Mouse (Mus musculus): ENCODE results near the gene Olfr656. TPM values are rescaled to one million over a fixed set of nuclear protein-coding genes. Genes with fewer than 3 reads are reported as not detected.

Gene Olfr656
- not detected in 2 replicates for polyA plus RNA-seq (2012; rRNA removed)

GRCm38 (mm10) chr7:104613655-104614054 lies at the start of gene Olfr656:
Gene Olfr656 (plus strand): TSS chr7:104613955.
- WGBS, result 78% methylated on average over 4 of the region's 4 CpGs
- Histone ChIP-seq H3K36me3 (ENCODE audit: control insufficient read depth, insufficient read depth, low read length) (no peaks in the 10 kb centered on the region), H3K4me1 (ENCODE audit: control insufficient read depth, insufficient read depth, low read length) (no peaks in the 10 kb centered on the region), H3K27ac (ENCODE audit: insufficient read depth, low read depth, low read length) (no peak within 1 kb of the TSS), H3K4me3 (ENCODE audit: insufficient read depth, low read depth, low read length) (no peak within 1 kb of the TSS), H3K27me3 (replicated peaks; ENCODE audit: control insufficient read depth, insufficient read depth, low read length) (no peaks in the 10 kb centered on the region)
- DNase-seq, result no peak
- no peak for TF ChIP-seq CTCF (conservative IDR thresholded peaks at IDR 0.05; ENCODE audit: insufficient read depth, insufficient read length, low read depth, low read length)
- no peak for TF ChIP-seq POLR2A (IDR thresholded peaks at IDR 0.05; ENCODE audit: low read depth, low read length)

GRCm38 (mm10) chr7:104577014-104577413 lies 36.7 kb upstream of the Olfr656 start, which contains the start of gene Olfr653:
Gene Olfr653 (plus strand): TSS chr7:104577314.
- Histone ChIP-seq H3K27ac (ENCODE audit: insufficient read depth, low read depth, low read length) (no peak within 1 kb of the TSS), H3K36me3 (ENCODE audit: control insufficient read depth, insufficient read depth, low read length) (no peaks in the 10 kb centered on the region), H3K4me3 (ENCODE audit: insufficient read depth, low read depth, low read length) (no peak within 1 kb of the TSS), H3K27me3 (replicated peaks; ENCODE audit: control insufficient read depth, insufficient read depth, low read length) (no peaks in the 10 kb centered on the region; the same call in 1 of the 2 replicates), H3K4me1 (ENCODE audit: control insufficient read depth, insufficient read depth, low read length) (no peaks in the 10 kb centered on the region)
- 58% methylated on average over 2 of the region's 2 CpGs for WGBS
- DNase-seq, result no peak
- TF ChIP-seq POLR2A (IDR thresholded peaks at IDR 0.05; ENCODE audit: low read depth, low read length), result no peak
- no peak for TF ChIP-seq CTCF (conservative IDR thresholded peaks at IDR 0.05; ENCODE audit: insufficient read depth, insufficient read length, low read depth, low read length)

- Histone ChIP-seq H3K36me3 (ENCODE audit: control insufficient read depth, insufficient read depth, low read length) (no peaks in the 10 kb centered on the region), H3K4me1 (ENCODE audit: control insufficient read depth, insufficient read depth, low read length) (no peaks in the 10 kb centered on the region), H3K4me3 (ENCODE audit: insufficient read depth, low read depth, low read length) (no peak overlapping the region), H3K27ac (ENCODE audit: insufficient read depth, low read depth, low read length) (no peak overlapping the region), H3K27me3 (replicated peaks; ENCODE audit: control insufficient read depth, insufficient read depth, low read length) (no peaks in the 10 kb centered on the region)
- DNase-seq, result no peak
- WGBS, result 89% methylated on average over 4 of the region's 4 CpGs
- TF ChIP-seq CTCF (conservative IDR thresholded peaks at IDR 0.05; ENCODE audit: insufficient read depth, insufficient read length, low read depth, low read length), result no peak
- no peak for TF ChIP-seq POLR2A (IDR thresholded peaks at IDR 0.05; ENCODE audit: low read depth, low read length)
Observed at GRCm38 (mm10) chr7:104580846-104581245, 32.9 kb upstream of the Olfr656 start.

GRCm38 (mm10) chr7:104581429-104581828 lies 32.3 kb upstream of the Olfr656 start:
- Histone ChIP-seq H3K27ac (ENCODE audit: insufficient read depth, low read depth, low read length) (no peak overlapping the region), H3K4me1 (ENCODE audit: control insufficient read depth, insufficient read depth, low read length) (no peaks in the 10 kb centered on the region), H3K27me3 (replicated peaks; ENCODE audit: control insufficient read depth, insufficient read depth, low read length) (no peaks in the 10 kb centered on the region), H3K36me3 (ENCODE audit: control insufficient read depth, insufficient read depth, low read length) (no peaks in the 10 kb centered on the region), H3K4me3 (ENCODE audit: insufficient read depth, low read depth, low read length) (no peak overlapping the region)
- no peak for DNase-seq
- TF ChIP-seq POLR2A (IDR thresholded peaks at IDR 0.05; ENCODE audit: low read depth, low read length) (no peak), CTCF (conservative IDR thresholded peaks at IDR 0.05; ENCODE audit: insufficient read depth, insufficient read length, low read depth, low read length) (no peak)
- WGBS, result 79% methylated on average over 4 of the region's 4 CpGs

GRCm38 (mm10) chr7:104586725-104587124 lies 27.0 kb upstream of the Olfr656 start, which contains the start of gene Olfr654:
Gene Olfr654 (plus strand): TSS chr7:104587025.
- no peak within 1 kb of the TSS for H3K4me3 ChIP-seq (ENCODE audit: insufficient read depth, low read depth, low read length)
- no peak within 1 kb of the TSS for H3K27ac ChIP-seq (ENCODE audit: insufficient read depth, low read depth, low read length)
- no peak for DNase-seq
- H3K36me3 ChIP-seq (ENCODE audit: control insufficient read depth, insufficient read depth, low read length), result no peaks in the 10 kb centered on the region
- 86% methylated on average over 4 of the region's 4 CpGs for WGBS
- no peaks in the 10 kb centered on the region for H3K4me1 ChIP-seq (ENCODE audit: control insufficient read depth, insufficient read depth, low read length)
- H3K27me3 ChIP-seq (replicated peaks; ENCODE audit: control insufficient read depth, insufficient read depth, low read length), result no peaks in the 10 kb centered on the region
- no peak for TF ChIP-seq POLR2A (IDR thresholded peaks at IDR 0.05; ENCODE audit: low read depth, low read length)
- TF ChIP-seq CTCF (conservative IDR thresholded peaks at IDR 0.05; ENCODE audit: insufficient read depth, insufficient read length, low read depth, low read length), result no peak

GRCm38 (mm10) chr7:104588274-104588673 lies 25.5 kb upstream of the Olfr656 start:
- Histone ChIP-seq H3K27ac (ENCODE audit: insufficient read depth, low read depth, low read length) (no peak overlapping the region), H3K4me3 (ENCODE audit: insufficient read depth, low read depth, low read length) (no peak overlapping the region), H3K36me3 (ENCODE audit: control insufficient read depth, insufficient read depth, low read length) (no peaks in the 10 kb centered on the region), H3K27me3 (replicated peaks; ENCODE audit: control insufficient read depth, insufficient read depth, low read length) (no peaks in the 10 kb centered on the region), H3K4me1 (ENCODE audit: control insufficient read depth, insufficient read depth, low read length) (no peaks in the 10 kb centered on the region)
- WGBS, result 82% methylated on average over 5 of the region's 5 CpGs
- no peak for DNase-seq
- TF ChIP-seq CTCF (conservative IDR thresholded peaks at IDR 0.05; ENCODE audit: insufficient read depth, insufficient read length, low read depth, low read length) (no peak), POLR2A (IDR thresholded peaks at IDR 0.05; ENCODE audit: low read depth, low read length) (no peak)

- WGBS, result 84% methylated on average over 2 of the region's 2 CpGs
- no peaks in the 10 kb centered on the region for H3K36me3 ChIP-seq (ENCODE audit: control insufficient read depth, insufficient read depth, low read length)
- no peak for DNase-seq
- no peak for TF ChIP-seq CTCF (conservative IDR thresholded peaks at IDR 0.05; ENCODE audit: insufficient read depth, insufficient read length, low read depth, low read length)
- no peak for TF ChIP-seq POLR2A (IDR thresholded peaks at IDR 0.05; ENCODE audit: low read depth, low read length)
- no peak within 1 kb of the TSS for H3K27ac ChIP-seq (ENCODE audit: insufficient read depth, low read depth, low read length)
- no peaks in the 10 kb centered on the region for H3K27me3 ChIP-seq (replicated peaks; ENCODE audit: control insufficient read depth, insufficient read depth, low read length)
- H3K4me3 ChIP-seq (ENCODE audit: insufficient read depth, low read depth, low read length), result no peak within 1 kb of the TSS
- no peaks in the 10 kb centered on the region for H3K4me1 ChIP-seq (ENCODE audit: control insufficient read depth, insufficient read depth, low read length)
Observed at GRCm38 (mm10) chr7:104601679-104602078, 12.1 kb upstream of the Olfr656 start, which contains the start of gene Olfr655. Gene Olfr655 (minus strand): TSS chr7:104601779.
